Mouse (Mus musculus) erythroblast, embryonic 14.5 days (primary cell): ENCODE data around the gene Vamp2.

Source experiments
- GATA1 ChIP-seq: IDR thresholded peaks from 2 replicates; pipeline ENCODE4 v1.6.1; 2012; ENCODE audit warnings: low read length, inconsistent platforms, mixed read lengths
- TAL1 ChIP-seq: IDR thresholded peaks from 3 replicates; pipeline ENCODE4 v1.6.1; 2012; ENCODE audit warnings: low read length, inconsistent platforms, mixed read lengths

GRCm38 (mm10) chr11:69119446-69120155 lies 31.3 kb downstream of the Vamp2 start:
- TF ChIP-seq GATA1, result no peak
- TF ChIP-seq TAL1, result no peak
